Mouse (Mus musculus): ENCODE measurements at regions not wholly inside any gene's neighbourhood (a gene's known extent, or its start where the extent isn't known, plus 50 kb on each side); places are given as distances from the start of the nearest gene placed in this dataset.
"Not testable (repeated sequence)": the region's sequence is repeated elsewhere in the genome, so short reads cannot be mapped to it uniquely, and the experiment has no call there.

DNA sequence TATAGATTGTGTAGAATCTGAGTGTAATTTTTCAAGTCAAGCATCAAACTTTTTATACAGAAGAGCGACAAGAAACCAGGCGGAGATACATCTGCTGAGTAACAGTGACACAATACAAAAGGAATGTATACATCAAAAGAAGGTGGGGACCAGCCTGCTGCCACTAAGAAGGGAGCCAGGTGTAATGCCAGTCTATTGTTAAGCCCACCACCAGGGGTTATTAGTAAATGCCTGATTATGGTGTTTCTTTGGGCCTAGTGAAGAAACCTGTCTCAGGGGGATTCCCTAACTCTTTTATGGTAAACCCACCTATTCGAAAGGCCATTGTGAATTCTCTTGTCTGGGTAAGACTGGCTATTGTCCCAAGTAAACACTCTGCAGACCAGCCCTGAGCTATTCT is 126.3 kb upstream of the Thpo start:
- in situ Hi-C loops (cut with MboI, MseI), result not testable (repeated sequence)

DNA sequence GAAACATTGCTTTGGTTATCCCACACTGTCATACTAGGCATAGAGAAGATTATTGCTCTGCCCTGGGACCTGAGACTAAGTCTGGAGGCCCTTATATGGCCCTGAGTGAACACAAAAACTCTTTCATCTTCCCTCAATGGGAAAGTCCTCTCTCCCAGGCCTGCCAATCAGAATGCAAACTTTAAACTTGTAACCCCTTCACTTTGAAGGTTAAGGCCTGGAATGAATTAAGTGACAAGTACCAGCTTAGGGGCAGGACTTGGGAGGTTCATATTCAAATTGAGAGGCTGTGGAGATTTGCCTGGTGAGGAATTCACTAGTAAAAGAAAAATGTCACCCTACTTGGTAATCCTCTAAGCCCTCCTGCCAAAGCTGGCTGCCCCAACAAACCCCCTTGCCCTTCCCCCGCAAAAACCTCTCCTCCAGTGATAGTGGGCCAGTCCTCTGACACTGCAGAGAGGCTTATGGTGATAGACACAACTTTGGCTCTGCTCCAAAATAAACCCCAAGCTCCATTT is 120.4 kb upstream of the Thpo start:
- in situ Hi-C loops (cut with MboI, MseI), result no loop called here

DNA sequence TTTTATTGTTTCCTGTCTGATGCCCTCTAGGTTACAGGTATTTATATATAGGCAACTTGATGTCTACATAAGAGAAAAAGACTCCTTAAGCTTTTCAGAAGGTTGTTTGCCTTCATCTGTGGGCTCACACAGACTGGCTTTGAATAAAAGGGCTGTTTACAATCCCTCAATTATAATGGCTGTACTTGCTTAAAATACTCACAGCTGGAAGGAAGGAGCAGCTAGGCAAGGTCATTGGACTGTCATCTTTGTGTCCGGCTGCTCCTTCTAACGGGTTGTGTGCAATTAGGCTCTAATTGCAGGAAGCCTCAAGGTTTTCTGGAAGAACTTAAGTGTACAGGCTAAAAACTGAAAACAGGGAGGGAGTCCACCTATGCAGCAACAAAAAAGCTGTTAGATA is 103.8 kb upstream of the Thpo start:
- in situ Hi-C loops (cut with MboI, MseI), result no loop called here

DNA sequence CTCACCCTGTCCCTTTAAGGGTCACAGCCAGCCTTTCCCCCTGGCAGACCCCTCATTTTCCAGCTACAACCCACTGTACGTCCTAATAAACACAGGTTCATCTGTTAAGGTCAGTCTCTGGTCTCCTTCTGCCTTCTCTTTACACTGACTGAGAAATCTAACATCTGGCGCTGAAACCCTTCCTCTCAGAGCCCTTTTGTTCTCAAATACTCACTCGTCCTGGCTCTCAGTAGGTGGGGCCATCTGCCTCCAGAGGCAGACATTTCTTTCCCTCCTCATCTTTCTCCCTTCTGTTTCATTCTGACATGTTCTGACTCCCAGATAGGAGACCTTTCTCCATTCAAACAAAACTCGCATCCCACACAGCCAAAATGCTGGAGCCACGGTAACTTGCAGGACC is 102.6 kb upstream of the Thpo start:
- in situ Hi-C loops (cut with MboI, MseI), result no loop called here

DNA sequence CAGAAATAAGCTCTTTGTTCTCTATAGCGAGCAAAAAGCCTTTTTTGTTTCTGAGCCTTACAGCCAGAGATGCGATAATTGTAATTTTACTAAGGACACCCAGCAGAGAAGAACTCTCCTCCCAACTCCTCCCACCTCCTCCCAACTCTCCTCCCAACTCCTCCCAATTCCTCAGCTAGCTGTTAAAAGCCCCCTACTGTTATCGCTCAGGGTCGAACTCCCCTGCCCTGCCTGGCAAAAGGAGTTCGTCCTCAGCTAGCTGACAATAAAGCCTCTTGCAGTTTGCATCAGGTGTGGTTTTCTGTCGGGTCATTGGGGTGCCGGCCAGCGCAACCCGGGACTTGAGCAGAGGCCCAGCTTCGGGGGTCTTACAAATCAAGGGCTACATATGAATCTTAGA is 99.5 kb upstream of the Thpo start:
- in situ Hi-C loops (cut with MboI, MseI), result not testable (repeated sequence)

DNA sequence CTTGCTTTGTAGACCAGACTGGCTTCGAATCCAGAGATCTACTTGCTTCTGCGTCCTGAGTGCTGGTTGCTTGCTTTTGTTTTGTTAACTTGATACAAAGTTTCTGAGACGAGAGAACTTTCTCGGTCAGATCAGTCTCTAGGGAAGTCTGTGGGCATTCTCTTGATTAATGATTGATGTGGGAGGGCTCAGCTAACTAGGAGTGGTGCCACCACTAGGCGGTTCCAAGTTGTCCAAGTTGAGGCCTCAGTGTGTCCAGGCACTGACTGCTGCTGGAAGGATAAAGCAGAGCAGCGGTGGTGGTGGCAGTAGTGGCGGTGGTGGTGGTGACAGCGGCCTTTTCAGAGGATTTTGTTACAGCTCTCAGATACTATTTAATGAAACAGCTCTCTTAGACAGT is 99.0 kb upstream of the Thpo start:
- in situ Hi-C loops (cut with MboI, MseI), result no loop called here

DNA sequence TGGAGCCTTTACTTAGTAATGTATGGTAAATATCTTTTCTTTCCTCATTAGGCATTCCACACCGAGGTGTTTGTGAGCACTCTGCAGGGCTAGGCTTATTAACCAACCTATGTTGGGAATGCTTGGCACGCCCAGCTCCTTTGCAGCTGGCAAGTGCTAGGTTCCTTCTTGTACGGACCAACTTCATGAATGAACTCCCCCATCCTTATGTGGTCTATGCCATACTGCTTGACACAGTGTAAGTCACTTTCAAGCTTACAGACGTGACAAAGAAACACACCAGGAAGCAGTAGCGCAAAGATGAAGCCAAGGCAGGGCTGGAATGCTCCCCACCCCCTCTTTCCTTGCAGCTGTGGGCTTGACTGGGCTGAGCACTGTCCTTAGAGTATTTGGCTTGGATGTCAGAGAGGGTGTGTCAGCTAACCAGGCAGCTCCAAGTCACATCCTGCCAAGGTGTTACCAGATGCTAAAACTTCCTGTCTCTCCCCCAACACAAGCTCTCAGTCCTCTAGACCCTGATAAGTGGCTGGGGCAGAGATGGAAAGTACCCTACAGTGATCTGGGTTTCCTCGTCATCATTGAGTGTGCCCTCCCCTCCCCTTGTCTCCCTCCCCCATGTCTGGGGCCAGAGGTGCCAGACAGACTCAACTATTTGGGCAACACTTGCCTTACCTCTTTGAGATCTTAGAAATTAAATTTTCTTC is 95.6 kb upstream of the Thpo start:
- in situ Hi-C loops (cut with MboI, MseI), result no loop called here

DNA sequence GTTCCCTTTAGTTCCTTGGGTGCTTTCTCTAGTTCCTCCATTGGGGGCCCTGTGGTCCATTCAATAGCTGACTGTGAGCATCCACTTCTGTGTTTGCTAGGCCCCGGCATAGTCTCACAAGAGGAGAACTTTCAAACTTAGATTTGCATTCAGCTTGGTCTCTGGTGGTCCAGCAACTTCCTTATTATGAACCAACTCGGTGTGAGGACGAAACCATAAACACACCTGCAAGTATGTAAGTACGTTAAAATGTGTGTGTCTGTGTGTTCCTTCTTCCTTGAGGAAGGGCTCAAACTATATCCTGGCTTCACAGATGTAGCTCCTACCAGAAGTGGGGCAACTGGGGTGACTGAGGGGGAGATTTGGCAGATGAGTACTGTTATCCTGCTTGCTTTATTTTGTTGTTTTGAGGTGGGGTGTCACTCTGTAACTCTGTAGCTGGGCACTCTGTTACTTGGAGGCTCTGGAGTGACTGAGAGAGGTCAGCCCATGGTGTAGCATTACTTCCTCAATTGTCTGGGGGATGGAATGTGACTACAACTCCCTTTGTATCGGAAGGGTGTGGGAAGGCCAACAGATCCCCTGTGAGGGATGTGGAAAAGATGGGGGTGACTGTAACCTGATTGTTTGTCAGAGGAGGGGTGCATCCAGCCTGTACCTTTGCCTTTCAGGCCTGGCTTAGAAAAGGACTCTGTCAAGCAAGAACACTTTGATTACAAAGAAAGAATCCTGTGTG is 94.9 kb upstream of the Thpo start:
- in situ Hi-C loops (cut with MboI, MseI), result no loop called here

DNA sequence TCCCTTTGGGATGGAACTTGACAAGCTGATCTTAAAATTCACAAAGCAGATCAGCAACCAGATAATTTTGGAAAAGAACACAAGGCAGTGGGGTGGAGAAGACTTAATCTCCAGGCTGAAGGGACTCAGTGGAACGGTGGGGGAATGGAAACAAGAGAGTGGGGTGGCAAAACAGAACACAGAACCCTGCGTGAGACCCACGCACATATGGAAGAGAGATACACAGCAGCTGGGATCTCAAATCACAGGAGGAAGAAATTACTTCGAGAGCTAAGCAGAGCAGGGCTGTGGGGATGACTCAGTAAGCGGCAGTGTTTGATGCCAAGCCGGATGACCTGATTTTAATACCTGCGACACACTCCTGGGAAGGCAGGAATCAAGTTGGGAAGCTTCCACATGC is 89.9 kb upstream of the Thpo start:
- in situ Hi-C loops (cut with MboI, MseI), result no loop called here

DNA sequence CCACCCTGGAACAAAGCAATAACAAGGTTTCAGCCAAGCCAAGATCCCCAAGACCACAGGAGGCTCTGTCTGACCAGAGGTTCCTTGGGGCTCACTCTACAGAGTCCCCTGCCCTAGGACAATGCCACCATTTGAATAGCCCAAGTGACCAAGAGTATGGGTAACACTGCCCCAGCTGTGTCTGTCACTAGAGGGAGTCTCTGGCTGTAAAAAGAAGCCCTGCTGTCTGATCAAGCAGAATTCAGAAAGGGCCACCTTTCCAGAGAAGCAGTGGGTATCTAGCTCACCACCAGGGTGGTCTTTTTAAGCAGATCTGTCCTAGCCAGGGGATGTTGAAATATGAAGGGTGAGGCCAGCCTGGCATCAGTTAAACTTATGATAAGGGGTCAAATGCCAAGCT is 86.6 kb upstream of the Thpo start:
- in situ Hi-C loops (cut with MboI, MseI), result no loop called here

DNA sequence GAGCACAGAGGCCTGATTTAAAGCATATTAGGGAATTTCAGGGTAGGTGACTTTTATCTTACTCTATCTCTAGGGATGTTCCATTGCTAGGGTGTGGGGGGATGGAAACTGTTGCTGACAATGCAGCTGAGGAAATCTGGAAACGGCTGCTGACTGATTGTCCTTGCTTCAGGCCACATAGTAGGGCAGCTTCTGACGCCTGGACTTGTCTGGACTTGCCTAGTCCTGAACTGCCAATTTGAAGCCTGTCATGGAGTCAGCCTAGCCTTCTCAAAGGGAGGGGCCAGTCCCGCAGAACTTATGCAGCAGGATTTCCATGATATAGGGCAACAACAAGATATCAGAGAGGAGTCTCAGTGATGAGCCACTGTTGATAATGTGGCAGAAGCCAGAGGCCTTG is 85.3 kb upstream of the Thpo start:
- in situ Hi-C loops (cut with MboI, MseI), result no loop called here

DNA sequence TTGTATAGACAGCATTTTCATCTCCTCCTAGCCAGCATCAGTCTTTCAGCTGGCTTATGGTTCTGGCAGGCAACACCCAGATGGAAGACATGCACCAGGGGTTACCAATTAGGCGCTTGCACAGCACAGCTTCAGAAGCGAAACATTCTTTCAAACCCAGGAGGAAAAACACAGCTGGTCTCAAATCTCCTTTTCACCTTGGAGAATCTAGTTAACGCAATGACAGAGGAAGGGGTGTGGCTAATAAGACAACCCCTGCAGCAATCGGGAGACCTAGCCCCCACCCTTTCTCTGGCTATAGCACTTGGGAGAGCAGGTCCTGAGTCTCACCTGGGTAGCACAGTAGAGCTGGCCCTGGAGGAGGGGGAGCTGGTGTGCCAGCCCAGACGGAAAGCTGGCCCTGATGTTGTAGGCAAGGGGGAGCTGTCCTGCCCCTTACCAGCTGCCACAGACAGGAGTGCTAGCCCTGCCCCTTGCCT is 84.4 kb upstream of the Thpo start:
- in situ Hi-C loops (cut with MboI, MseI), result no loop called here

DNA sequence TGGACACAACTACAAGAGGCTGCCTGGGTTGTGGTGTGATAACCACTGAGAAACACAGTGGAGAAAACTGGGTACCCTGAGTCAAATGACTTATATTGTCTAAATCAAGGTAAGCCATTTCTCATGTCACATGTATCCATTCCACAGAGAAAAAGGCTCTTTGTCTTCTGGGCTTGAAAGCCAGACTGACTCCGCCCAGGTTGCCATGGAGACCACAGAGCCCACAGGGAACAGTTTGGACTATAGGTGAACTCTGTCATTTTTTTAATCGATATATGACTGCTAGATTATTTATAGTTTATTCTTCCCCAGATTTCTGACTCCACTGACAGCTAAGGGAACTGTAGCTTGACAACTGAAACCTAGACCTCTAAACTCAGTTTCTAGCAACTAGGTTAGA is 80.7 kb upstream of the Thpo start:
- in situ Hi-C loops (cut with MboI, MseI), result no loop called here

DNA sequence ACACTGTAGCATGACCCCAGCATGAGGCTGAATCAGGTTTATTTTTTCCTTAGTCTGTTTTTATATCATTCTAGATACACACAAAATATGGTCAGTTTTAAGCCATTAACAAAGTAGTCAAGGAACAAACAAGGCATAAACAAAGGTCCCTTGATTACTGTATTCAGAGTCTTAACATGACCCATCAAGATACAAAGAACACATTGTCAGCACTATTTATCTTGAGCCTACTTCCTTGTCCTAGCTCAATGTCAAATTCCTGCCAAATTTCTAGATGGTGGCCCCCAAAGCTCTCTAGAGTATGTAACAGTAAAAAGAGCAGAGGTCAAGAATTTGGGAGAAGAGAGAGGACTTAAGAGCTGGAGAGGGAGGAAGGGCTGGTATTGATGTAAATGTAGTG is 79.9 kb upstream of the Thpo start:
- in situ Hi-C loops (cut with MboI, MseI), result no loop called here

DNA sequence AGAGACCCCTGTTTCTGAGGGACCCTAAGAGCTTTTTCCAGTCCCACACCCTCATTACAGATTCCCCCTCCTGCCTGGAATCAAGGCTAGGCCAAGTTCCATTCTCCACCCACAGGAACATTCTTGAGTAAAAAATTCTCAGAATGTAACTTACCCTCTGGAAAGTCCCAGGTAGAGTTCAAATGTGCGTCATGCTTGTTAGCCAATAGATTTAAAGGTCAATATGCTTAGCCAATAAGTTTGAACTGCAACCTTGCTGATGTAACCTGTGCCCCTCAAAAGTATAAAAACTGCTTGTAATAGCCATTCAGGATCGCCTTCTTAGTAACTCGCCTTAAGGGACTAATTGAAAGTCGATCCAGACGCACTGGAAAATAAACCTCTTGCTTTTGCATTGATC is 77.7 kb upstream of the Thpo start:
- in situ Hi-C loops (cut with MboI, MseI), result not testable (repeated sequence)

DNA sequence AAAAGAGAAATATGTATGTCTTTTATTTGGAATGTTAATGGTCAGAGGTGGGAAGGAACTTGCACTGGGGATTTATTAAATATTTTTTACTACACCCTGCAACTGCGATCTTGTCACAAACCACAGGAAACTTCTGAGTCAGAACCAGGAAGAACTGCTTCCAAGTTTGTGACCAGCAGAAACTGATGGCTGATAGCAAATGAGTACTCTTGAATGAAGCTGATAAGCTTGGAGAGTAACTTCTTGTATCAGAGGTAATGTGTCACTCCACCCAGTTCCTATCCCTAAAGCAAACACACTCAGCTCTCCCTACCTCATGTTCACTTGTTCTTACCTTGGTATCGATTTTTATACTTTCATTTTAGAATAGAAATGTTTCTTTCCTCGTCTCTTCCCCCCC is 76.0 kb upstream of the Thpo start:
- in situ Hi-C loops (cut with MboI, MseI), result no loop called here

DNA sequence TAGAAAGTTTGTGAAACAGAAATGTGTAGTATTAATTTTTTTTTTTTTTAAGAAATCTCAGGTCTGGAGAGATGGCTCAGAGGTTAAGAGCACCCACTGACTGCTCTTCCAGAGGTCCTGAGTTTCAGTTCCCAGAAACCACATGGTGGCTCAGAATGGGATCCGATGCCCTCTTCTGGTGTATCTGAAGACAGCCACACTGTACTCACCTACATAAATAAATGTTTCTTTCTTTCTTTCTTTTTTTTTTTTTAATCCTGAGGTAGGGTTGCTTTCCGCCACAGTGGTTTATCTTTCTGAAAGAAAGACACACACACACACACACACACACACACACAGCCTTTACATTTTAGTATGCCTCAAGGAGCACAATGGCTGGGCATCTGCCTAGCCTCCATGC is 74.0 kb upstream of the Thpo start:
- in situ Hi-C loops (cut with MboI, MseI), result no loop called here

DNA sequence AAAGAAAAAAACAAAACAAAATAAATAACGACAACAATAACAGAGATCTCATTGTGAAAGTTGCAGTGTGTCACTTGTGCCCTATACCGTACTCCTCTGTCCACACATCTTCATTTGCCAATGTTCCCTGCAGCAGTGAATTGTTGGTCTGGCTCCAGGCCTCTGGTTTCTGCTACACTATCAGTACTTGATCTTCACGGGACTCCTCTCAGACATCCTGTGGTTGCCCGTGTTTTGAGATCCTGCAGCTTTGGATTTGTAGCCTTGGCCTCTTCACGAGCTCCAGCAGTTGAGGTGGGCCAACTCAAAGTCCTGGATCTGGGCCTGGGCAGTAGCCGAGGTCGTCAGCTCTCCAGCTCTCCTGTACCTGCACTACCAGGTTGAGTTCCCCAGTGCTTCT is 72.4 kb upstream of the Thpo start:
- in situ Hi-C loops (cut with MboI, MseI), result no loop called here

DNA sequence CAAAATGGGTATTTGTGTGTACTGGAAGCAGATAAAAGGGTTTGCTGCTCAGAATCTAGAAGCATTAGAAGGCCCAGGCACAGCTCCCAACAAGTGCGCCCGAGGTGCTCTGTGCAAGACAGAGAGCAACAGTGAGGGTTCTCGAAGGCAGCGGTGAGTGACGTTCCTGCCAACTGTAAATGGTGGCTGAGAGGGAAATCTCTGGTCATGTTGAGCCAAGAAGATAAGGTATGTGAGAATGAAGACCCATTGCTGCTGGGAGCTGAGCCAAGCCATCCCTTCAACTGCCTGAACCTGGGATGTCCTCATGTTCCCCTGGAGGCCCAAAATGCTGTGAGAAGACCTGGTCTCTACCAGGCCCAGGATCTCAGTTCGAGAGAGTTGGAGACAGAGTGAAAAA is 71.5 kb upstream of the Thpo start:
- in situ Hi-C loops (cut with MboI, MseI), result no loop called here

DNA sequence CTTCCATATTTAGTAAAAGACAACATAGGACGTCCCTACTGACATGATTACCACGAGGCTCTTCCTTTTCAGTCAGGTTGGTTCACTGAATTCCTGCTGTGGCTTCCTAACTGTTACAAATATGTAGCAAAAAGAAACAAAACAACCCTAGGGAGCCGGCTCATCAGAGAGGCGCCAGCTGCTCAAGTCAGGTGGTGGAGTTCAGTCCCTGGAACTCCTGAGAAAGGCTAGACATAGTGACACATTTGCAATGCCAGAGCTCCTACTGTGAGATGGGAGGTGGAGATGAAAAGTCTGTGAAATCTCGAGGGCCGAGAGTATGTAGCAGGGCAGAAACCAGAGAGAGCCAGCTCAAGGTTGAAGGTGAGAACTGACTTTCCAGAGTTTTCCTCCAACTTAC is 70.8 kb upstream of the Thpo start:
- in situ Hi-C loops (cut with MboI, MseI), result no loop called here

DNA sequence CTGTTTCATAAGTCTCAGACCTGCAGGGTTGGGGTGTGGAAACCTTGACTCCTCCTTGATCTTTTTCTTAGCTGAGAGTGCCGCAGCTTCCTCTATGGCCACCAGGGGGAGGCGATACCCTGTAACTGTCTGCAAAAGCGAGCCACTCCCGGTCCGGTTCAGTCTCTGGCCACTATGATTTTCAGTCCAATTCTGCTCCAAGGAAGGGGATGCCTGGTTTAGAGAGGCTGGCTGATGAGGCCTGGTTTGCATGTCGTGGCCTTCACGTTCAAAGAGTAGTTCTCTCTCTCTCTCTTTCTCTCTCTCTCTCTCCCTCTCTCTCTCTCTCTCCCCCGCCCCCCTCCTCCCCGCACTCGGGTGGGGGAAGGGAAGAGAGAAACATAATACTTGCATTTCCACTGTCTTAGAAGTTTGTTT is 70.3 kb upstream of the Thpo start:
- in situ Hi-C loops (cut with MboI, MseI), result loop anchor here (5.0 kb wide), 1 partner anchor 1198 kb away; no protein-coding TSS in a partner anchor

DNA sequence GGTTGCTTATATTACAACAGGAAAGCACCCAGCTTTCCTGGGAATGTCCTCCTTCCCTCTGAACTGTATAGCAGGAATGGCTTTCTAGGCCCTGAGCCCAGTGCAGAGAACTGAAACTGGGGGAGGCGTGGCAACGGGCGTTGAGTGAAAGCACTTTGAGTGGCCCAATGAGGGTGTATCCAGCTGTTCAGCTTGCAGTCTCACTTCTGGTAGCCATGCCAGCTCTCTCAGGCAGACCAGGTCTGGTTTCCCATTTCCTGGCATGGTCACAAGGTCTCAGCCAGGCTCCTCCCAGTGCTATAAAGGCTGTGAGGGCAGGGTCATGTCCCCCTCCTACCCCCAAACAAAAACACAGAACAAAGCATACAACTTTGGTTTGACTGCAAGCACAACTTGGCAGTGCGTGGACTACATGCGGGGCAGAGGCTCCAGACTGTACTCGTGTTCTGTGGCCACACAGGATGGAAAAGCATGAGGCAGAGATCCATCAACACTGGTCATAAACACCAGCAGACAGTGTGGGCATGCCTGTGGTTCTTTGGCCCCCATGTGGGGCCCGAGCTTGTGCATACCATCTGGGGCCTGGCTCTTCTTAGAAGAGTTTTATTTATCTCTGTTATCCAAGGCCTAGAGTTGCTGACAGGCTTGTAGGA is 69.1 kb upstream of the Thpo start:
- in situ Hi-C loops (cut with MboI, MseI), result loop anchor here (5.0 kb wide), 1 partner anchor 1199 kb away; no protein-coding TSS in a partner anchor

DNA sequence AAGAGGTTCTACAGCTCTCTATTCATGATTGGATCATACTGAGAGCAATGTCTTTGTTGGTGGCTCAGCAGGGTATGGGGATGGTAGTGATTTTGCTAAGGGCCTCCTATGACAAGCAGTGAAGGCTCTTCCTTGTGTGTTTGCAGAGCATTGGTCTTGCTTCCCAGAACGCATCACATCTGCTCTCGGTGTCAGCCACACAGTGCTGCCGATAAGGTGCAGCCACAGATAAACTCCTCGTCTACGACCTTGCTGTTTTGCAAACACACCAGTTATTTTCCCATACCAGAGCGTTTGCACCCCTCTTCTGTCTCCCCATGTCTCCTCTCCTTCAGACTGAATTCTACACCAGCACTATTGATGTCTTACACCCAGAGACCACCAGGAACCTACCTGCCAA is 68.4 kb upstream of the Thpo start:
- in situ Hi-C loops (cut with MboI, MseI), result loop anchor here (5.0 kb wide), 1 partner anchor 1200 kb away; no protein-coding TSS in a partner anchor

Measured in T-helper 1 cell (primary cell).